Mouse (Mus musculus) liver, postnatal 0 days (tissue): ENCODE data around the gene Tbxa2r. TPM values are rescaled to one million over a fixed set of nuclear protein-coding genes. Genes with fewer than 3 reads are reported as not detected.

Experiments used
- ATAC-seq: fragments of 200-750 bp; cut with Nextera tagmentation; 2 replicates; pipeline ENCODE4 v1.8.0; 2017; ENCODE audit warnings: mild to moderate bottlenecking, moderate library complexity
- DNase-seq: peaks from one replicate; pipeline ENCODE4 v3.0.0-alpha.2; 2016
- H3K27ac ChIP-seq: fragments of 300-500 bp; sonication (generic); 2 replicates; pipeline ENCODE4 v1.5.1; 2014; ENCODE audit warnings: antibody characterized with exemption, moderate library complexity, mild to moderate bottlenecking, low read depth
- H3K27me3 ChIP-seq: fragments of 300-500 bp; sonication (generic); 2 replicates; pipeline ENCODE4 v1.6.1; 2014; ENCODE audit warnings: low read length, control low read depth, mixed read lengths; ENCODE audit not compliant: insufficient read depth
- H3K36me3 ChIP-seq: fragments of 300-500 bp; sonication (generic); replicated peaks from 2 replicates; pipeline ENCODE4 v1.6.1; 2014; ENCODE audit warnings: mild to moderate bottlenecking, control low read depth, low read length, moderate library complexity, mixed read lengths; ENCODE audit not compliant: insufficient read depth
- H3K4me1 ChIP-seq: fragments of 300-500 bp; sonication (generic); 2 replicates; pipeline ENCODE4 v1.6.1; 2014; ENCODE audit warnings: antibody characterized with exemption, mild to moderate bottlenecking, control low read depth; ENCODE audit not compliant: insufficient read depth
- H3K4me2 ChIP-seq: fragments of 300-500 bp; sonication (generic); 2 replicates; pipeline ENCODE4 v1.6.1; 2014; ENCODE audit warnings: low read depth, mild to moderate bottlenecking, low read length, moderate library complexity, mixed read lengths
- H3K4me3 ChIP-seq: fragments of 300-500 bp; sonication (generic); 2 replicates; pipeline ENCODE4 v1.5.1; 2014; ENCODE audit warnings: low read depth, low read length
- H3K9ac ChIP-seq: fragments of 300-500 bp; sonication (generic); replicated peaks from 2 replicates; pipeline ENCODE4 v1.6.1; 2014; ENCODE audit warnings: mild to moderate bottlenecking, moderate library complexity
- H3K9me3 ChIP-seq: fragments of 300-500 bp; sonication (generic); 2 replicates; pipeline ENCODE4 v1.6.1; 2016; ENCODE audit warnings: mild to moderate bottlenecking, control low read depth, low read length, mixed read lengths
- CTCF ChIP-seq: sonication (generic); IDR thresholded peaks from 2 replicates; pipeline ENCODE4 v1.5.1; 2016; ENCODE audit warnings: antibody characterized with exemption, low read depth
- EP300 ChIP-seq: IDR thresholded peaks from 2 replicates; pipeline ENCODE4 v1.6.1; 2016; ENCODE audit warnings: antibody characterized with exemption, low read depth, mild to moderate bottlenecking
- WGBS: fragments of 180-500 bp; shearing (Covaris S2); extraction: QIAGEN DNeasy Blood & Tissue Kit; methylation state at CpG from one replicate; pipeline ENCODE4 v1.1.7; 2014; ENCODE audit not compliant: insufficient replicate concordance; 5-methylcytosine and 5-hydroxymethylcytosine counted together
- polyA plus RNA-seq: library from polyadenylated mRNA; unstranded; fragments of >200 nt; fragmentation: Nextera tagmentation; extraction: Ambion mirVana; gene quantifications from 2 replicates; pipeline ENCODE4 v1.2.1, GENCODE M21; 2015

Gene Tbxa2r
- polyA plus RNA-seq, 1 experiment from 2014 or later, result 5.4 TPM

DNA sequence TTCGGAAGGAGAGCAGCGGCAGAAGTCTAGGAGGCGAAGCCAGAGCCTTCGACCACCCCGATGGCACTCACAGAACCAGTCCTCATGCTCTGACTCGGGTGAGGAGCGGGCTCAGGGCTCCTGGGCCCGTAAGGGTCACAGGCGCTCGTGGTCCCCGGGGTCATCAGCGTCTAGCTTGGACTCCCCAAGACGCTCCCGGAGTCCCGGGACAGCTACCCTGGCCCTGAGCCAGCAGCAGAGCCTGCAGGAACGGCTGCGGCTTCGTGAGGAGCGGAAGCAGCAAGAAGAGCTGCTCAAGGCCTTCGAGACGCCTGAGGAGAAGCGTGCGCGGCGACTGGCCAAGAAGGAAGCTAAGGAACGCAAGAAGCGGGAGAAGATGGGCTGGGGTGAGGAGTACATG, 6.1 kb upstream of the Tbxa2r start:
- WGBS, result 91% methylated on average over 27 of the region's 27 CpGs
- Histone ChIP-seq H3K4me1 (peaks cover 31% of the 10 kb centered on the region), H3K27me3 (no peaks in the 10 kb centered on the region), H3K4me2 (peak overlapping the region; percentile 88), H3K4me3 (peak overlapping the region; percentile 75; the same call in 1 of the 2 replicates), H3K27ac (no peak overlapping the region), H3K9ac (0 out of 2 replicates have a peak overlapping the region, but pooled peaks have one; percentile 90), H3K36me3 (peaks cover 44% of the 10 kb centered on the region), H3K9me3 (no peaks in the 10 kb centered on the region)
- no peak for TF ChIP-seq EP300
- TF ChIP-seq CTCF, result no peak
- DNase-seq (no peak), ATAC-seq (no peak)

DNA sequence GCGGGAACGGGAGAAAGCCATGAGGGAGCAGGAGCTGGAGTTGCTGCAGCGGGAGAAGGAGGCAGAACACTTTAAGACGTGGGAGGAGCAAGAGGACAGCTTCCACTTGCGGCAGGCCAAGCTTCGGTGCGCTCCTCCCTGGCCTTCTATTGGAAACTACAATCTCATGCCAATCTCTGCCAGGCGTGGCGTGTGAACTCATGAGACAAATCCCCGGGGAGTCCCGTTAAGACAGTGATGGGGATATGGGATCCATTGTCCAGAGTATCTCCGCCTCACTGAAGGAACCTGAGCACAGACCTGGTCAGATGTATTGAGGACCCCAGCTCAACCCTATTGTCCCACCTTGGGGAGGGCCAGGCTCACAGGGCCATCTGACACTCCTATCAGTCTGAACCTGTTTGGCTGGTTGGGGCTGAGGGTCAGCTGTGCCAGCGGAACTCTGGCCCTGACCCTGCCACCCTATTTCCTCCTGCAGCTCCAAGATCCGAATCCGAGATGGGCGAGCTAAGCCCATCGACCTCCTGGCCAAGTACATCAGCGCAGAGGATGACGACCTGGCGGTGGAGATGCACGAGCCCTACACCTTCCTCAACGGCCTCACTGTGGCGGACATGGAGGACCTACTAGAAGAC, 5.3 kb upstream of the Tbxa2r start:
- no peak for ATAC-seq
- peaks cover 29% of the 10 kb centered on the region for H3K4me1 ChIP-seq

DNA sequence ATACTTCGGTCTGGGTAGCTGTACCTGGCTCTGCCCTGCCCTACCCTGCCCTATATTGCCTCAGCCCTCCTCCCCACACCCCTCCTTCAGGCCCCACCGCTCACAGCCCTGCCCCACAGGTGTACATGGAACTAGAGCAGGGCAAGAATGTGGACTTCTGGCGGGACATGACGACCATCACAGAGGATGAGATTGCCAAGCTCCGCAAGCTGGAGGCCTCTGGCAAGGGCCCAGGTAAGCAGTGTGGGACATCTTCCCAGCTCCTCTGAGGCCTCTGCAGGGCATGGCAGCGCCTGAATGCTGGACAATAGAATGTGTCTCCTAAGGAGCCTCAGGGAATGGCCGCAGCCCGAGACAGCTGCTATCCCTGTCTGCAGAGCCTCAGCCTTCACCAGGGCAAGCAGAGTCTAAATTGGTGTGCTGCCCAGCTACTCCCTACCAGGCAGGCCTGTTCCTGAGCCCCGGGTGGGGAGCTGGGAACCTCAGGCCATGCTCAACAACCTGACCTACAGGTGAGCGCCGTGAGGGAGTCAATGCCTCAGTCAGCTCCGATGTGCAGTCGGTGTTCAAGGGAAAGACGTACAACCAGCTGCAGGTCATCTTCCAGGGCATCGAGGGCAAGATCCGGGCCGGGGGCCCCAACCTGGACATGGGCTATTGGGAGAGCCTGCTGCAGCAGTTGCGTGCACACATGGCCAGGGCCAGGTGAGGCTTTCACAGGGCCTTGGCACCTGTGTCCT, 4.6 kb upstream of the Tbxa2r start:
- peaks cover 44% of the 10 kb centered on the region for H3K36me3 ChIP-seq
- no peaks in the 10 kb centered on the region for H3K27me3 ChIP-seq
- H3K4me2 ChIP-seq, result no peak overlapping the region
- TF ChIP-seq CTCF (no peak), EP300 (no peak)
- H3K4me3 ChIP-seq, result no peak overlapping the region
- no peak overlapping the region for H3K9ac ChIP-seq
- no peak overlapping the region for H3K27ac ChIP-seq
- no peak for ATAC-seq
- no peaks in the 10 kb centered on the region for H3K9me3 ChIP-seq
- DNase-seq, result no peak
- peaks cover 22% of the 10 kb centered on the region for H3K4me1 ChIP-seq
- WGBS, result 92% methylated on average over 18 of the region's 18 CpGs

More for the DNA sequence above, 5.3 kb upstream of the Tbxa2r start:
- H3K36me3 ChIP-seq, result peaks cover 44% of the 10 kb centered on the region
- no peak overlapping the region for H3K9ac ChIP-seq
- no peak overlapping the region for H3K4me2 ChIP-seq
- no peaks in the 10 kb centered on the region for H3K9me3 ChIP-seq
- H3K27ac ChIP-seq, result no peak overlapping the region
- DNase-seq, result no peak
- WGBS, result 93% methylated on average over 23 of the region's 23 CpGs
- no peaks in the 10 kb centered on the region for H3K27me3 ChIP-seq
- H3K4me3 ChIP-seq, result no peak overlapping the region
- TF ChIP-seq EP300, result no peak
- no peak for TF ChIP-seq CTCF

DNA sequence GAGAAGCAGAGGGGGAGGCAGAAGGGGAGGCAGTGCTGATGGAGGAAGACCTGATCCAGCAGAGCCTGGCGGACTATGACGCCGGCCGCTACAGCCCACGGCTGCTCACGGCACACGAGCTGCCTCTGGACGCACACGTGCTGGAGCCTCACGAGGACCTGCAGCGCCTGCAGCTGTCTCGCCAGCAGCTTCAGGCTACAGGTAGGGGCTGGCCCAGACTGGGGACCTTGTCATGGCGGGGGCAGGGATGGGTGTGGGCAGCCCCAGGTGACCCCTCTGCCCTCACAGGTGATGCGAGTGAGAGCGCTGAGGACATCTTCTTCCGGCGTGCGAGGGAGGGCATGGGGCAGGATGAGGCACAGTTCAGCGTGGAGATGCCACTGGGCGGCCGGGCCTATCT, 3.4 kb upstream of the Tbxa2r start:
- ATAC-seq, result no peak
- Histone ChIP-seq H3K27ac (no peak overlapping the region), H3K4me1 (peaks cover 12% of the 10 kb centered on the region), H3K4me3 (no peak overlapping the region), H3K36me3 (peaks cover 44% of the 10 kb centered on the region), H3K4me2 (no peak overlapping the region), H3K9ac (no peak overlapping the region), H3K9me3 (no peaks in the 10 kb centered on the region), H3K27me3 (no peaks in the 10 kb centered on the region)
- no peak for DNase-seq
- TF ChIP-seq EP300 (no peak), CTCF (no peak)
- 98% methylated on average over 20 of the region's 21 CpGs for WGBS

DNA sequence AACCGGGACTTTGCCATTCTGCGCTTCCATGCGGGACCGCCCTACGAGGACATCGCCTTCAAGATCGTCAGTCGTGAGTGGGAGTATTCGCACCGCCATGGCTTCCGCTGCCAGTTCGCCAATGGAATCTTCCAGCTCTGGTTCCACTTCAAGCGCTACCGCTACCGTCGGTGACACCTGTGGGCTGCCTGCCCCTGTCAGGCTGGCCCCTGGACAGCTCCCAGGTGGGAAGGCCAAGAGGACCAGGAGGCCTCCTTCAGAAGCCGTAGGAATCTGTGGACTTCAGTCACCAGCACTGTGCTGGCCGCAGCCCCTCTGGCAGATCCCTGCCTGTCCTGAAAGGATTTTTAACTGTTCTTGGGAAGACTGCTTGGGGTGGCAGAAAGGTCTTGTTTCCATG, 2.8 kb upstream of the Tbxa2r start:
- H3K9ac ChIP-seq, result no peak overlapping the region
- 93% methylated on average over 18 of the region's 18 CpGs for WGBS
- H3K4me2 ChIP-seq, result no peak overlapping the region
- no peaks in the 10 kb centered on the region for H3K9me3 ChIP-seq
- H3K4me3 ChIP-seq, result no peak overlapping the region
- peaks cover 14% of the 10 kb centered on the region; the same call in 1 of the 2 replicates for H3K4me1 ChIP-seq
- no peak for TF ChIP-seq CTCF
- TF ChIP-seq EP300, result no peak
- DNase-seq (no peak), ATAC-seq (no peak)
- H3K27ac ChIP-seq, result no peak overlapping the region
- H3K27me3 ChIP-seq, result no peaks in the 10 kb centered on the region
- peaks cover 44% of the 10 kb centered on the region for H3K36me3 ChIP-seq

DNA sequence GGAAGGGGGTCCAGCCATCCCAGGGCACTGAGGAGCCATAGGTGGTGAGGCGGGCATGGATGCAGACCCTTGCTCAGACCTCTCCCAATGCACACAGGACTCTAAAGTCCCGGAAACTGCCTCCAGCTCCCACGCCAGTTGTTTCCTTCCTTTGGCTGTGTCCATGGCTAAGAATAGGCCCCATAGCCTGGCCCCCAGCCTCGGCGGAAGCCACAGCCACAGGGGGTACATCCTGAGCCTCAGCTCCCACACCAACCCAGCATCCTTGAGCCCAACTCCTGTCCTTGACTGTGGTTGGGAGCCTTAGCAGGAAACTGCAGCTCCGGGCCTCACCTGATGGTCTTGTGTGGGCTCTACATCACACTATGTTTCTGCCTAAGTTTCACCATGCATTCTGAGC, 1.7 kb upstream of the Tbxa2r start:
- TF ChIP-seq EP300 (peak; percentile 52; the same call in 1 of the 2 replicates), CTCF (no peak)
- Histone ChIP-seq H3K36me3 (peaks cover 44% of the 10 kb centered on the region), H3K4me2 (no peak overlapping the region), H3K27ac (peak overlapping the region; percentile 56), H3K9ac (no peak overlapping the region), H3K9me3 (no peaks in the 10 kb centered on the region), H3K4me3 (no peak overlapping the region), H3K4me1 (peaks cover 12% of the 10 kb centered on the region; the same call in 1 of the 2 replicates), H3K27me3 (no peaks in the 10 kb centered on the region)
- no peak for DNase-seq
- ATAC-seq, result peak; percentile 37
- WGBS, result 35% methylated on average over 6 of the region's 6 CpGs
